Mouse (Mus musculus): ENCODE results near the gene Cdc42bpa. TPM values are rescaled to one million over a fixed set of nuclear protein-coding genes. Genes with fewer than 3 reads are reported as not detected.

Gene Cdc42bpa
- polyA plus RNA-seq, 1 experiment from 2014 or later = 13.8 TPM

- 54% methylated on average over 3 of the region's 3 CpGs for WGBS (ENCODE audit: insufficient replicate concordance)
- no peak for ATAC-seq
These were observed 237.7 kb downstream of the Cdc42bpa start for GRCm38 (mm10) chr1:180197956-180198355.

DNA sequence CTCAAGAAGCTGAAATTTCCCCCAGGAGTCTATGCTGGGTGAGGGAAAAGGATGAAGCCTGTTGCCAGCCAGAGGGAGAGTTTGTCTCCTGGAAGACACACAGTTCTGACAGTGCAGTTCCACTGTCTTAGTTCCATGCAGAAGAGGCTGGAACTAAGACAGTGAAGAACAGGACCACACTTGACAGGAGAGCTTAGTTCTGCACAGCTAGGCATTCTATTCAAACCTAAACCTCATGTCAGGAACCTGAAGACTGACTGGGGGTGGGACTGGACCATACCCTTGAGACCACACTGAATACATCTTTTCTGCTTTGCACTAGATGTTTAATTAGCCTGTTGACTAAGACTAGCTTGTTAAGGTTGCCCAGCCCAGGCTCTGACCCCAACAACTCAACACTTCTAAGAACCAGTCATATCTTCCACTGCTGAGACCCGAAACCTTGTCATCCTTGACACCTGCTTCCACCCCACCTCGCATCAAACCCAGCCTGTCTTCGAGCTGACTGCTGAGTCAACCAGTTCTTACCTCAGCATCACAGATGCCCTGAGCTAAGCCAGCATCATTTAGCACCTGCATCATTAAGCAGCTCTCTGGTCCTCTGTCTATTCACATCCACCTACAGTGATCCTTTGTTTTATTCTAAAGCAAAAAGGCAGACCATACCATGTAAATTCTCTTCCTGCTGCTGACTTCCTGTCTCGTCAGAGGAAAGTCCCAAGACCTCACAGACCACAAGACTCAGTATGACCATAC lies 238.9 kb downstream of the Cdc42bpa start, which contains the start of gene Coq8a:
Gene Coq8a (minus strand): TSS at position 644 of the 756 bp plus-strand sequence.
- H3K4me2 ChIP-seq = no peak within 1 kb of the TSS
- no peak within 1 kb of the TSS for H3K4me3 ChIP-seq
- H3K4me1 ChIP-seq = peaks cover 21% of the 10 kb centered on the region
- H3K9me3 ChIP-seq (replicated peaks) = peaks cover 1% of the 10 kb centered on the region; the same call in 1 of the 2 replicates
- H3K36me3 ChIP-seq = no peaks in the 10 kb centered on the region
- no peak for ATAC-seq
- no peaks in the 10 kb centered on the region; the same call in 1 of the 2 replicates for H3K27me3 ChIP-seq (replicated peaks)
- H3K9ac ChIP-seq = no peak within 1 kb of the TSS
- H3K27ac ChIP-seq = no peak within 1 kb of the TSS
- WGBS (ENCODE audit: insufficient replicate concordance) = 33% methylated on average over 4 of the region's 4 CpGs

More at GRCm38 (mm10) chr1:180197956-180198355, 237.7 kb downstream of the Cdc42bpa start:
- Histone ChIP-seq H3K4me2 (no peak overlapping the region), H3K27ac (no peak overlapping the region), H3K27me3 (replicated peaks) (peaks cover under 1% of the 10 kb centered on the region; the same call in 1 of the 2 replicates), H3K4me1 (peaks cover 26% of the 10 kb centered on the region), H3K9ac (no peak overlapping the region), H3K4me3 (no peak overlapping the region), H3K36me3 (no peaks in the 10 kb centered on the region), H3K9me3 (replicated peaks) (no peaks in the 10 kb centered on the region)

GRCm38 (mm10) chr1:180199715-180200050 lies 239.4 kb downstream of the Cdc42bpa start:
- H3K4me2 ChIP-seq = no peak overlapping the region
- WGBS (ENCODE audit: insufficient replicate concordance) = 49% methylated on average over 4 of the region's 4 CpGs
- H3K36me3 ChIP-seq = no peaks in the 10 kb centered on the region
- H3K27me3 ChIP-seq (replicated peaks) = no peaks in the 10 kb centered on the region
- H3K4me3 ChIP-seq = no peak overlapping the region
- peaks cover 16% of the 10 kb centered on the region for H3K4me1 ChIP-seq
- H3K9me3 ChIP-seq (replicated peaks) = peaks cover 6% of the 10 kb centered on the region
- no peak for ATAC-seq
- H3K9ac ChIP-seq = no peak overlapping the region
- no peak overlapping the region for H3K27ac ChIP-seq

DNA sequence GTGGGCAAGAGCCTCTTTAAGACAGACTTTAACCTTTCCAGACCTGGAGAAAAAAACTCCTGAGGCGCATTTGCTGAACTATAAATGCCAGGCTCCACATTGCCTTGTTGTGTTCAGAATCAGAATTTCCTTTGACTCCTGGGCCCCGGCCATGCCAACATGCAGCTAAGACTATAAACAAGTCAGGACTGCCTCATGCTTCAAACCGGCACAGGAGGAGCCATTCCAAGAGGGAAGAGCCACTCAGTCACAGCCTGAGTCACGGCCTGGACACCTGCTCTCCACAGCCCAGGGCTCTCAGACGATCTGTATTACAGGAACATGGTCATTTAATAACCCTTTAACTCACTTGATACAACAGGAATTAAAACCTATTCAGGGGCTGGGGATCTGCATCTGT lies 240.4 kb downstream of the Cdc42bpa start:
- Histone ChIP-seq H3K4me2 (no peak overlapping the region), H3K36me3 (no peaks in the 10 kb centered on the region), H3K9me3 (replicated peaks) (peaks cover 6% of the 10 kb centered on the region), H3K4me3 (no peak overlapping the region), H3K9ac (no peak overlapping the region), H3K4me1 (peaks cover 7% of the 10 kb centered on the region), H3K27me3 (replicated peaks) (no peaks in the 10 kb centered on the region), H3K27ac (no peak overlapping the region)
- 67% methylated on average over 5 of the region's 5 CpGs for WGBS (ENCODE audit: insufficient replicate concordance)
- ATAC-seq = no peak

GRCm38 (mm10) chr1:180208370-180208769 lies 248.1 kb downstream of the Cdc42bpa start:
- 64% methylated on average over 3 of the region's 3 CpGs for WGBS (ENCODE audit: insufficient replicate concordance)
- no peak overlapping the region for H3K9ac ChIP-seq
- H3K36me3 ChIP-seq = no peaks in the 10 kb centered on the region
- no peak overlapping the region for H3K4me3 ChIP-seq
- peaks cover 6% of the 10 kb centered on the region for H3K9me3 ChIP-seq (replicated peaks)
- ATAC-seq = no peak
- H3K27ac ChIP-seq = no peak overlapping the region
- no peak overlapping the region for H3K4me2 ChIP-seq
- H3K4me1 ChIP-seq = peaks cover 13% of the 10 kb centered on the region
- no peaks in the 10 kb centered on the region for H3K27me3 ChIP-seq (replicated peaks)

- Histone ChIP-seq H3K4me1 (peaks cover 15% of the 10 kb centered on the region), H3K4me2 (no peak overlapping the region), H3K9me3 (replicated peaks) (no peaks in the 10 kb centered on the region; the same call in 1 of the 2 replicates), H3K27ac (no peak overlapping the region), H3K36me3 (no peaks in the 10 kb centered on the region), H3K9ac (no peak overlapping the region), H3K4me3 (no peak overlapping the region), H3K27me3 (replicated peaks) (no peaks in the 10 kb centered on the region)
- 47% methylated on average over 4 of the region's 4 CpGs for WGBS (ENCODE audit: insufficient replicate concordance)
- no peak for ATAC-seq
These were observed 249.8 kb downstream of the Cdc42bpa start for GRCm38 (mm10) chr1:180210031-180210432.

GRCm38 (mm10) chr1:180210781-180211271 lies 250.6 kb downstream of the Cdc42bpa start:
- 69% methylated on average over 9 of the region's 9 CpGs for WGBS (ENCODE audit: insufficient replicate concordance)
- Histone ChIP-seq H3K4me1 (peaks cover 15% of the 10 kb centered on the region), H3K9ac (no peak overlapping the region), H3K36me3 (no peaks in the 10 kb centered on the region), H3K4me2 (no peak overlapping the region), H3K4me3 (no peak overlapping the region), H3K27me3 (replicated peaks) (no peaks in the 10 kb centered on the region), H3K9me3 (replicated peaks) (no peaks in the 10 kb centered on the region), H3K27ac (no peak overlapping the region)
- ATAC-seq = no peak

GRCm38 (mm10) chr1:180212911-180213310 lies 252.6 kb downstream of the Cdc42bpa start:
- no peaks in the 10 kb centered on the region for H3K27me3 ChIP-seq (replicated peaks)
- no peak for ATAC-seq
- H3K9ac ChIP-seq = no peak overlapping the region
- H3K4me1 ChIP-seq = peaks cover 15% of the 10 kb centered on the region
- no peak overlapping the region for H3K4me2 ChIP-seq
- H3K27ac ChIP-seq = no peak overlapping the region
- no peak overlapping the region for H3K4me3 ChIP-seq
- H3K36me3 ChIP-seq = no peaks in the 10 kb centered on the region
- H3K9me3 ChIP-seq (replicated peaks) = no peaks in the 10 kb centered on the region
- 48% methylated on average over 5 of the region's 5 CpGs for WGBS (ENCODE audit: insufficient replicate concordance)

GRCm38 (mm10) chr1:180215044-180215443 lies 254.8 kb downstream of the Cdc42bpa start:
- Histone ChIP-seq H3K36me3 (no peaks in the 10 kb centered on the region), H3K27me3 (replicated peaks) (no peaks in the 10 kb centered on the region), H3K4me1 (peaks cover 15% of the 10 kb centered on the region), H3K27ac (no peak overlapping the region), H3K9ac (no peak overlapping the region), H3K4me3 (no peak overlapping the region), H3K4me2 (no peak overlapping the region), H3K9me3 (replicated peaks) (no peaks in the 10 kb centered on the region)
- WGBS (ENCODE audit: insufficient replicate concordance) = 15% methylated on average over 4 of the region's 4 CpGs
- peak; percentile 71 for ATAC-seq

Other genes starting within 250 kb of the Cdc42bpa start
- not detected in 2 replicates for gene Kif28, start 215.2 kb upstream of the Cdc42bpa start, polyA plus RNA-seq (2016; fragmentation: Nextera tagmentation; extraction: Ambion mirVana)
- 0.45 and 0.61 TPM in 2 replicates for gene Gm10518, start 157.1 kb upstream of the Cdc42bpa start, polyA plus RNA-seq (2016; fragmentation: Nextera tagmentation; extraction: Ambion mirVana)
- gene Ahctf1, start 156.8 kb upstream of the Cdc42bpa start, polyA plus RNA-seq (2016; fragmentation: Nextera tagmentation; extraction: Ambion mirVana) = 35.4 and 35.8 TPM in 2 replicates
- gene Coq8a, start 239.1 kb downstream of the Cdc42bpa start, polyA plus RNA-seq (2016; fragmentation: Nextera tagmentation; extraction: Ambion mirVana) = 5.0 and 7.8 TPM in 2 replicates

Data from liver, embryonic 12.5 days (tissue).